Mouse (Mus musculus) liver (tissue): Measurements from ENCODE around the gene Brd3.

Experiments
- DNase-seq: peaks from one replicate; pipeline ENCODE4 v3.0.0-alpha.2; 2020; ENCODE audit warnings: mixed read lengths

Brd3 gene

GRCm38 (mm10) chr2:27469991-27470355 is 37.5 kb downstream of the Brd3 start:
- no peak for DNase-seq

DNA sequence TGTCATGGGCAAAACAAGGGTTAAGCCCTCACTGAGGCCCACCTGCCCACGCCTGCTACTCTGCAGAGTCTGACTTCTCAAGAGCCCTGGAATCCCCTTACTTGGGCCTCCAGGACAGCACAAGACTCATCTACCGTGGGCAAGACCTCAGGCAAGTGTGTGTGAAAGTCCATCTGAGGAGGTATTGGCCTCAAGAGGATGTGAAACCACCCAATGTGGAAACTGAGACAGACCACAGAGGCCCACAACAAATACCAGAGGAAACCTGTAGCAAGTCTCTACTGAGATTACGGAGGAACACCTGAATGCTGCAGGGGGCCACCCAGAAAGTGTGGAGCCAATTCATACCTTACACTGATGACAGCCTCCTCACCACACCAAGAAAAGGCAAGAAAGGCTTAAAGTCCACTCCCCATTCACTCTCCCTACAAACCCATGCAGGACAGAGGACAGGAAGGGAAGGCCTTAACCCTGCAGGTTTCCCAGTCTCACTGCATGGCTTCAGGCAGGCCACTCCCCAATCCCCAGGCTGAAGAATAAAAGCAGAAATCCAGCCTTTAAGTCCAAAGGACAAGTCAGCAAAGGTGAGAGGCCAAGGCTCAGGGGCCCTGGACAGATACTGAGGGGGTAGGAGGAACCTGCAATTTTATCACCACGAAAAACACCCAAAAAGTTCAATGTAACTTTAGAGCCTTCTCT is 38.0 kb downstream of the Brd3 start:
- DNase-seq, result no peak

DNA sequence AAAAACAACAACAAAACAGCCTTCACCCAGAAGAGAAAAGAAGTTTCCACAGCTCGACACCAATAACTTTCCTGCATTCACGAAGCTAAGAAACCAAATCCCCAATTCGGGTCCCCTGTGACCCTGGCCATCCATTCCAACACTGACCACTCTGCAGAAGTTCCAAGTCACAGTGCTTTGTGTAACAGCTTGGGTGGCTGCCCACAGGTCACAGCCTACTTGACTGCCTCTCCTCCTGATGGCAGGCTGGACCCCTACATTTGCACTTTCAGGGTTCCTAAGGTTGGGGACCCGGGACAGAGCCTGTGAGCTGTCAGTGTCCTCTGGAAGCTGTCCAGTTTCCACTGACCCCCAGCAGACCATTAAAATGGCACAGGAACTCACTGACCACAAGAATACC is 44.6 kb downstream of the Brd3 start:
- no peak for DNase-seq

DNA sequence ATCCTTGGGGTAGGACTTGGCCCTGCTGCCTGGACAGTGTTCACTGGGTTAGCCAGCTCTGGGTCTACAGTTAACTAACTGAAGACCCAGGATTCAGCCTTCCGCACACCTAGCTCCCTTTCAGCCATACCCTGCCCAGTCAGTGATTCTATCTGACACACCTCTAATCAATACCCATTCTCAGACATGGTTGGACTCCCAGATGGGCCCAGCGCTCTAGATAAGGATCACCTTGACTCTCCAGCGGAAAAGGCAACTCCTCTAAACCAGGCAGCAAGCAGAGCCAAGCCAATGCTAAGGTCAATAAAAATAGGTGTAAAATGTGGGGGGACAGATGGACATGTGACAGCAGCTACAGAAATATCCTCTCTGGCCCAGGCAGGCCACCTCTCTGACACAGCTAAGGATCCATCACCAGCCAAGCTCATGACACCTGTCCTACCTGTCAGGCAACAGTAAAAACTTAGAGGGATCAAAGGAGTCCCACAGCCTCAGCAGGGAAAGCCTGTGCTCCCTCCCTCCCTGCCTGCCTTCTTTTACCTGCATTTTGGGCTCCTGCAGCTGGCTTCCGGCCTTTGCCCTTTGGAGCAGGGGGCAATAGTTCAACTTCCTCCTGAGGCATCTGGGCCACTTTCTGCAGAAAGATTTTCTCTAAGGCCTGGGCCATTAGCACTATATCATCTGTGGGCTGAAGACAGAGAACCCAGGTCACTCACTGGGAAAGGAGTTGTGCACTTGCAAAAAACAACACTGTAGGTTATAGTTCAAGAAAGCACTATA is 45.4 kb downstream of the Brd3 start:
- DNase-seq, result no peak

DNA sequence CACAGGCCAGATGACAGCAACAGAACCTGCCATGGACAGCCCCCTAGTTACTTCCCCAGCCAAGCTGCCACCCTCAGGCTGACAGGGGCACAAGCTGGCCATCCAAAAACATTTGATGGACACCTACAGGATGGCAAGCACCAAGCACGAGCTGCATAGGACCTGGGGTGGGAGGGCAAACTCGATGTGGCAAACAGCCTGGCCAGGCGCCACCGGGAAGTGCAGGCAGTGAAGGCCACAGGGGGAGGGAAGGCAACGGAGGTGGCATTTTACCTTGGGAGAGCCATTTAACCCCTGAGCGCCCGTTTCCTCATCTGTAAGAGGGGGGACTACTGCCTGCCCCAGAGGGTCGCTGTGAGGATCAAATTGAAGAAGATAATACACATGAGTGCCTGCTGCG is 46.8 kb downstream of the Brd3 start:
- DNase-seq, result no peak

DNA sequence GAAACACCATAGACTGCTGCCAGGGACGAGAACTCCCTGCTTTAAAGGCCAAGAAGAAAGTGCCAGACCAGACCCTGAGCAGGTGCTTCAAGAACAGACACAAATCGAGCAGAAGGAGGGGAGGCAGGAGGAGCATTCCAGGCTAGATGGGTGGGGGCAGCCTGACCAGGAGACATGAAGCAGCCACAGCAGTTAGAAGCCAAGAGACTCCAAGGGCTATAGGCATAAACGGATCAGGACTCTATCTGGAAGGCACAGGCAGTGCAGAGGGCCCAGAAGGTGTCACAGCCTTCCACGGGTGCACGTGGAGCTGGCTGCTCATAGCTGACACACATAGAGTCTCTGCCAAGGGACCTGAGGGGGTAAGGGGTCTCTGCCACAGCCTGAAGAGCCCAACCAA is 47.3 kb downstream of the Brd3 start:
- no peak for DNase-seq

DNA sequence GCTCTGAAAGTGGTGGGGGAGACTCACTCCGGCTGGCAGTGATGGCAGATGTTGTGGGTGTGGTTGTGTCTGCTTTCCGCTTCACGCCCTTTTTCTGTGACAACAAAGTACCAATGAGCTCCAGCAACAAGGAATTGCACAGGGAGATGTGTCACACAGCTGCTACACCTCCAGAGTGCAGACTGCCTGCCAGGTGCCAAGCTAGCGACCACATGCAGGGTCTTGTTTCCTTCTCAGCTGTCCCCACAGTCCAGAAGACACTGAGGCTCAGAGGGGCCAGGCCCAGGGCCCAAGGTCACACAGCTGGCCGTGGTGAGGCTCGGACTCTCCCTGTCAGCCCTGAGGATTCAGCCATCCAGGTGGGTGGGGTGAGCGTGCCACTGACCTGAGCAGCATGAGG is 47.7 kb downstream of the Brd3 start:
- no peak for DNase-seq

DNA sequence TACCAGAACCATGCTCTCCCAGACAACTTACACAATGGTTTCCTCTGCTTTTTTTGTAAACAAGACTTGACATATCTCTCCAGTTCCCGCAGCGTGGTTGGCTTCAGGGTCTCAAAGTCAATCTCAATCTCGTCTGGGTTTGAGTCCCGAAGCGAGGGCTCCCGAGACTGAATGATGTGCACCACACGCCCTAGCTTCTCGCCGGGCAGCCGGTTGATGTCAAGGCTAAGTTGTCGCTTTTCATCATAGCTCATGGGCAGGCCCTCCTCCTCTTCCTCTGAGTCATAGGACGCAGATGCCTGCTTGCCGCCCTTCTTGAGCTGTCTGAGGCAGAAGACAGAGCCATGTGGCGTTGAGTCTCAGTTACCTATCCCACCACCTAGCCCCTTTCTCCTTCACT is 57.2 kb downstream of the Brd3 start:
- no peak for DNase-seq

- no peak for DNase-seq
These were observed 59.7 kb downstream of the Brd3 start for GRCm38 (mm10) chr2:27447782-27448181.

DNA sequence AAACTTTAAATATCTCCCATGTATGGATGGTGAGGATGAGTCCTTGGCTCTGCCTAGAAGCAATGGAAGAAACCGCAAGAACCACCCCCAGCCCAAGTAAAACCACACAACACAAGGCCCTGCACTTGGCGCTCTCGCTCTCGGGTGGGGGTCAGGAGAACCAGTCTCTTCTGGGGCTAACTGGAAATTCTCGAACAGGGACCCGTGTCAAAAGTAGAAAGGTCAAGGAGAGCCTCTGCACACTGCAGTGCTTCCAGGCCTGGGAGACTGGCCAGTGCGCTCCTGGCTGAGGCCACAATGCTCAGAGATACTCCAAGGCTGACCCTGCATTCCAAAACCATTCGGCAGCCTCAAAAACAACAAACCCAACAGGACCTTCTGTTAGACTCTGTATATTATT is 60.6 kb downstream of the Brd3 start:
- no peak for DNase-seq

- DNase-seq, result no peak
These were observed 61.6 kb downstream of the Brd3 start for GRCm38 (mm10) chr2:27445910-27446309.

DNA sequence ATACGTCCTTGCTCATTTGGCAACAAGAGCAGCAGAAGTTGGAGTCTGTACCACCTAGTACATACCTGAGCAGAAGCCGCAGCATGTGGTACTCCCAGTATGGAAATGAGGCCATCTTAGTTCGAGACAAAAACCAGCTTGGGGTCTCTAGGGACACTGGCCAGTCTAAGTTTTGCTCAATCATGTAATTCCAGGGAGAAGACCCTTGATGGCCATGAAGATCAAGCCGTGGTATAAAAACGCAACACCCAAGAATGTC is 64.1 kb downstream of the Brd3 start:
- DNase-seq, result no peak

- no peak for DNase-seq
These were observed 64.6 kb downstream of the Brd3 start for GRCm38 (mm10) chr2:27442708-27443449.

DNA sequence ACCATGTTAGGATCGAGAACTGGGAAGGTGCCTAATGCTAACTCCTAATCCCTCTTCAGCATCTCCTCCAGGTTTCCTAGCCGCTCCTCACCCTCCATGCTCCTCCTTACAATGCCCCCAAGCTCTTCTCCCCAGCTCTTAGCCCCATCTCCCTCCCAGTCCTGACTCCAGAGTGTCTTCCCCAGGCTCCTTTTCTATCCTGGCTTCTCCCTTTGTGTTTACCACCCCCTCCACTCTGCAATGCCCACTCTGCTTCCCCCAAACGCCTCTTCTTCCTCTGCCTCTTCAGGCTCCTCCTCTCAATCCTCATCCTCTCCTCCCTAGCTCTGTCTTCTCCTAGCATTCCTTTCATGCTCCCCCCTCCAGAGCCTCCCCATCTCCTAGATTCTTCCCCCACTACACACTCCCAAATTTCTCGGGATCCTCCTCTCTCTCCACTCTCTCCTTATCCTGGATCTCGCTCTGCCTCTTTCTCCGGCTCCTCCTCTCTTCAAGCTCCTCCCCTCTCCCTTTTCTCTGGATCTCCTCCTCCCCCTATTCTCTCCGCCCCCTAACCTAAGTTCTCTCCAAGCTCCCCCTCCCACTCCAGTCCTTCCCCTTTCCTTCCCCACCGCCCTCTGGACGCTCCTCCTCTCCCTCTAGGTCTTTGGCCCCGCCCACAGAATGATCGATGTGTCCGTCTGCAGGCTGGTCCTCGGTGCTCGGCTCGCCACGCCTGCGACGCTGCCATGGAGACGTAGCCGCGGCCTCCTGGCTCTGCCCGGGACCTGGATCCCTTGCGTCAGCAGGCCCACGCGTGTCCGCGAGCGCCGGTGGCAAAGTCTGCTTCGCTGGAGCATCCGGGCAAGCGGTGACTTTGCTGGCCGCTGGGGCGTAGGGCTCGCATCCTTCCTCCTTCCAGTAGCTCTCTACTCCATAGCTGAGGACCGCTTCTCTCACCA is 65.4 kb downstream of the Brd3 start, which contains the start of gene Brd3os:
TSS of gene Brd3os (plus strand) at position 558 of the 941 bp plus-strand sequence.
- DNase-seq, result peak; percentile 95

DNA sequence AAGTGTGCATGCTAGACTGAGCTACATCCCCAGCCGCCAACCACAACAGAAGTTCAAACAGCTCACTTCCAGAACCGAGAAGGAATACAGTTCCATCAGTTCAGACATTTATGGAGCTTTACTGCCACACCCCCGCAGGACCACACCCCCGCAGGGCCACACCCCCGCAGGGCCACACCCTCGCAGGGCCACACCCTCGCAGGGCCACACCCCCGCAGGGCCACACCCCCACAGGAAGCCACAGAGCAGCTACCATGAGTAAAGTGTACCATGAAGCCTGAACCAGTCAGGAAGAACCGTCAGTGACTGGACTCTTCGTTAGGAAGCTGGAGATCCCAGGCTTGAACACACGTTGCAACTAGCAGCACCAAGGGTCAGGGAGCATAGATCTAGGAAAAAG is 69.2 kb downstream of the Brd3 start:
- peak; percentile 84 for DNase-seq

DNA sequence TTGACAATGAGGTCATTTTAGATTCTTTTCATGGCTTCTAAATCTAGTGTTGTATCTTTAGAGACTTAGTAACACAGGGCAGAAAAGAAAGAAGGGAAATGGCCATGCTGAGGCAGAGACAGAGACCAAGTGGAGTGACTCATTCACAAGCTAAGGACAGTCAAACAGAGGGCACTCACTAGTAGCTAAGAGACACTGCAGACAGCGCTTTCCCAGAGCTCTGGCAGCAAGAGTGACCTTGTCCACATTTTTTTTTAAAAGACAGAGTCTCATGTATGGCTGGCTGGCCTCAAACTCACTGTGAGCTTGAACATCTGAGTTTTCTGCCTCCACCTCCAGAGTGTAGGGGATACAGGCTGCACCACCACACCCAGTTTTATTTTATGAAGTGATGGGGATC is 69.6 kb downstream of the Brd3 start:
- DNase-seq, result no peak

- no peak for DNase-seq
These were observed 74.9 kb downstream of the Brd3 start for GRCm38 (mm10) chr2:27432599-27432998.

- no peak for DNase-seq
These were observed 76.8 kb downstream of the Brd3 start for GRCm38 (mm10) chr2:27430621-27431020.

GRCm38 (mm10) chr2:27428071-27428470 is 79.4 kb downstream of the Brd3 start:
- peak; percentile 79 for DNase-seq

DNA sequence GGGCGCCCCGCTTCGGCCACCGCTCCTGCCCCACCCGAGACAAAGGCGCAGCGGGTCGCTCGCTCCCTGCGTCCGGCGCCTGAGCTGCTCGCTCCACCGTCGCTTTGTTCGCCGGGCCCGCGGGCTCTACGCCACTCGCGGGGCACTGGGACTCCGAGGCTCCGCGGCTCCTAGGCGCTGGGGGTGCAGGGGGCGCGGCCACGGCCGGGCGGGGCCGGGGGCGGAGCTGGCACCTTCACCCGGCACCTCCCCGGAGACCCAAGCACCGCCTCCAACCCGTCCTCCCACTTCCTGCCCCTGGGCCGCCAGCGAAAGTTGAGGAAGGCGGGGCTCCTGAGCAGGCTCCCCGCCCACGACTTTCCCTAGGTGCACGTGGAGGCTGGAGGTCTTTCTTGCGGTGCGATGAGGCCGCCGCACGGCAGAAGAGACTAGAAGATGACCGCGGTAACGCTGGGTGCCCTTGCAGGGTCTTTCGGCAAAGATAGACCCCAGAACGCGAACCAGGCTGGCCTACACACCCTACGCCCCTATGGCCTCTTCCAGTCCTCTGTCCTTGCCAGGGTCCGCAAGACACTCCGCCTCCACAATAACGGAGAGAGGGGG is 80.5 kb downstream of the Brd3 start, which contains the start of gene Vav2:
TSS of gene Vav2 (minus strand) at position 179 of the 603 bp plus-strand sequence.
- DNase-seq, result peak; percentile 95

DNA sequence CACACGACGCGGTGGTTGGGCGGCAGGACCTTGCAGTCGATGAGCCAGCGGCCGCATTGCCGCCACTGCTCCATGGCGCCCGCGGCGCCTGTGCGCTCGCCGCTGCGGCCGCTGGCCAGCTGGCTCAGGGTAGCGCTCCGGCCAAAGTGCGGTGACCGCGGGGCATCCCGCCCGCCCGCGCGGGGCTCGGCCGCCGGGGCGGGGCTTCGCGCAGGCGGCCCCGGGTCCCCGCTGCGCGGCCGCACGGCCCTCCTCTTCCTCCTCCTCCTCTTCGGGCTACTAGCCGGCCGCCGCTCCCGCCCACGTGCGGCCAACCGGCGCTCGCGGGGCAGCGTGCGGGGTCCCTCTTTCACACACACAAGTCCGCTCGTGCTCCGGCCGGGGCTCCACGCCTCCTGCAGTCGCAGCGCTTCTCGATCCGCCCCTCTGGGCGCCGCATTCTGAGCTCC is 81.0 kb downstream of the Brd3 start:
- DNase-seq, result peak; percentile 54

GRCm38 (mm10) chr2:27425751-27426405 is 81.6 kb downstream of the Brd3 start:
- peak; percentile 22 for DNase-seq
